Mouse (Mus musculus) A20 (cell line): Measurements from ENCODE around the gene Pla2g4b.
A peak's percentile ranks its signal among the peaks of the same experiment; 100 is the strongest.

Experiments
- DNase-seq: peaks from one replicate; pipeline ENCODE4 v3.0.0-alpha.2; 2011; ENCODE audit warnings: low read depth, low spot score

The Pla2g4b gene

DNA sequence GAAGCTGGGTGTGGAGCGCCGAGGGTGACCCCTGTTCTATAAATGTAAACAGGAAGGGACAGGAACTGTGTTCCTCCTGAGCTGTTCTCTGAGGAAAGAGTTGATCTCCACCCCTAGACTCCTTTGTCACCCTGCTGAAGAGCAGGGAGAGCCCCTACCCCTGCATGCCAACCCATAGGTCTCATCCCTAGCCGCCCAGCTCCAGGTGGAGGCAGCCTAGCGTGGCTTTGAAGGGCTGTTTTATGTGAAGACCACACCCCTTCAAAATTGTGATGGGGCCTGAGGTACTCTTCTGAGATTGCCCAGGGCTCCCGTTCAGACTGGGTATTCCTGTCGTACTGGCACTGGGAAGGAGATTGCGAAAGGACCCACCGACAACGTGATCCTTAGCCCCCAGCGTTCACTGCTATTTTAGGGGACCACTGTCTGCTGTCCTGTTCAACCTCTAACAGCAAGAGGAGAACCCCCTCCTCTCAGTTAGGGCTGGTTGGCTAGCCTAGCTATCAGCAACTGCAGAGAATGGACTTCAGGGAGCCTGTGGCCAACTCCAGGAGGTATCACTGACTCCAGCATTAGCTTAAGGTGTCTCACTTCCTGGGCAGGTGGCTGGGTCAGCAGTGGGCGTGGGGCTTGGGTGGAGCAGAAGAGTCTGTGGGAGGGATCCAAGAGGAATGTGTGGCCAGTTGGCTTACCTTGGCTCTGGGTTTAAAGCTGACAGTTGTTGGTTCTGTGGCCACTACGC lies at the start of gene Pla2g4b:
Gene Pla2g4b, plus strand, starts transcription at position 692 of the 742 bp plus-strand sequence.
- peak; percentile 82 for DNase-seq

- DNase-seq = no peak
Measured at GRCm38 (mm10) chr2:119985871-119986270, 47.3 kb upstream of the Pla2g4b start.

GRCm38 (mm10) chr2:119986369-119986768 lies 46.8 kb upstream of the Pla2g4b start:
- no peak for DNase-seq

DNA sequence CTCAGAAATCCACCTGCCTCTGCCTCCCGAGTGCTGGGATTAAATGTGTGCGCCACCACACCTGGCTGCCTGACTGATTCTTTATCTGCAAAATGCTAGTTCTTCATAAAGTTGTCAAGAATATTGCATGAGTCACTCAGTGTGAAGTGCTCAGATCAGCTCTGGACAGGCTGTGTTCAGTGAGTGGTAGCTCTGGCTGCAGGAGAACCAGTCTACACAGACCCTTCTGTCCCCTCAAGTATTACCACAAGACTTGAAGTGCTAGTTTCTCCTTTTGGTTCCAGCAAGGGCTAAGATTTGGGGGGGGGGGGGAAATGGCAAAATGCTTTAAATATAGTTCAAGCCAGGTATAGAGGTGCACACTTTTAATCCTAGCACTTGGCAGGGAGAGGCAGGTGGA lies 45.8 kb upstream of the Pla2g4b start:
- no peak for DNase-seq

DNA sequence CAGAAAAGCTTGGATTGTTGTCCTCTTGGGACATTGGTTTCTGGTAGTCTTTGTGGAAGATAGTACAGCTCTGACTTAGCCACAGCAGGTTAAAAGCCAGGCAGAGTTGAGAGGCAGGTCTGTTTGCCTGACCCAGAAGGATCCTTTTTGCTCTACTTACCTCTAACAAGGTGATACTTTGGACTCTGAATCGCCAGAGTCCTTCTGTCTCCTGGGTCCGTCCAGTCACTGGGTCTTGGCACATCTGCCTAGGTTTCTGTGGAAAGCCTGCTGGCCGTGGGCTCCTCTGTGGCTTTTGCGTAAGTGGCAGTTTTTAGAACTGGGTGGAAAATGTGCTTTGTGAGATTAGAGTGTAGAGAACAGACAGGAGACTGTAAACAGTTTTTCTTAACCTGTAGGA lies 44.3 kb upstream of the Pla2g4b start:
- no peak for DNase-seq

DNA sequence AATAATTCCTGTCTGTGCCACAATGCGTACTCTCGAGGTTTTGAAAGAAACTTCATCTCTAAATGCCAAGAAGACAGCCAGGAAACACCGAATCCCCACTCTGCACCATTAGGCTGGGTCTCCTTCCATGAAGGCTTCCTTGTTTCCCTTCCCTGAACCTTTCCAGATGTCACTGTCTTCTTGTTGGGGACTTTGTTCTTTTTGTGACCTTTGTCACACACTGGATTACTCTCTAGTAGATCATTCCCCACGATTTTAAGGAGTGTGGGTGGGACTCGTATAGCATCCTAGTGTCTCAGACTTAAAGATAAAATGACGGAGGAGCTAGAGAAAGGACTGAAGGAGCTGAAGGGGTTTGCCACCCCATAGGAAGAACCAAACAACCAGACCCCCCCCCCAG lies 42.3 kb upstream of the Pla2g4b start:
- no peak for DNase-seq

GRCm38 (mm10) chr2:119992349-119992748 lies 40.9 kb upstream of the Pla2g4b start:
- no peak for DNase-seq

DNA sequence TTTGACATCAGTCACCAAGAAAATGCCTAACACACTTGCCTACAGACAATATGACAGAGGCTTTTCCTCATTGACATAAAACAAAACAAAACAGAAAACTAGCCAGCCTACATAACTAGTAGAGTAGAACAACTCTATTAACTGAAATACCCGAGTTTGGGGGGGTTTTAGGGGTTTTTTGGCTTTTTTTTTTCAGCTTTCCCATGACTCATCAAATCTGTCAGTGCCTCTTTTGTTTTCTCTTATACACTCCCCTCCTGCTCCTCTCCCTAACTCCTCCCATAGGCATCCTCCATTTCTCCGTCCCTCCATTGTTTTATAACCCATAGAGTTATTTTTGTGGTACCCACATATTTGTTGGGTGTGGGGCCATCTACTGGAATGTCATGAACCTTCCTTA lies 39.7 kb upstream of the Pla2g4b start:
- DNase-seq = no peak

DNA sequence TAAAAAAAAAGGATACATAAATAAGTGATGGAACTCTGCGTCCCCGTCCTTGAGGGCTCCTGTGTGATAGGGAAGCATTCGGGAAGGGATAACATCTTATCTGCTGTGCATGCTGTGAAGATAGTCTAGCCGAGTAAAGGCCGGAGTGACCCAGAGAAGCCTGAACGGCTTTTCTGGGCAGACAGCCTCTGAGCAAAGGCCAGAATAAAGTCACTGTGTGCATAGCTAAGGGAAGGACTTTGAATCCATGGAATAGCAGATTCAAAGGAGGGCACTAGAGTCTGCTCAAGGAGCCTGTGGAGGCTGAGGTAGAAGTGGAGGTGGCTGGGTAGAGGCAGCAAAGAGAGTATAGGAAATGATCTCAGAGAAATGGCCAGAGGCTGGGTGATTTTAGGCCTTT lies 38.4 kb upstream of the Pla2g4b start:
- DNase-seq = no peak

DNA sequence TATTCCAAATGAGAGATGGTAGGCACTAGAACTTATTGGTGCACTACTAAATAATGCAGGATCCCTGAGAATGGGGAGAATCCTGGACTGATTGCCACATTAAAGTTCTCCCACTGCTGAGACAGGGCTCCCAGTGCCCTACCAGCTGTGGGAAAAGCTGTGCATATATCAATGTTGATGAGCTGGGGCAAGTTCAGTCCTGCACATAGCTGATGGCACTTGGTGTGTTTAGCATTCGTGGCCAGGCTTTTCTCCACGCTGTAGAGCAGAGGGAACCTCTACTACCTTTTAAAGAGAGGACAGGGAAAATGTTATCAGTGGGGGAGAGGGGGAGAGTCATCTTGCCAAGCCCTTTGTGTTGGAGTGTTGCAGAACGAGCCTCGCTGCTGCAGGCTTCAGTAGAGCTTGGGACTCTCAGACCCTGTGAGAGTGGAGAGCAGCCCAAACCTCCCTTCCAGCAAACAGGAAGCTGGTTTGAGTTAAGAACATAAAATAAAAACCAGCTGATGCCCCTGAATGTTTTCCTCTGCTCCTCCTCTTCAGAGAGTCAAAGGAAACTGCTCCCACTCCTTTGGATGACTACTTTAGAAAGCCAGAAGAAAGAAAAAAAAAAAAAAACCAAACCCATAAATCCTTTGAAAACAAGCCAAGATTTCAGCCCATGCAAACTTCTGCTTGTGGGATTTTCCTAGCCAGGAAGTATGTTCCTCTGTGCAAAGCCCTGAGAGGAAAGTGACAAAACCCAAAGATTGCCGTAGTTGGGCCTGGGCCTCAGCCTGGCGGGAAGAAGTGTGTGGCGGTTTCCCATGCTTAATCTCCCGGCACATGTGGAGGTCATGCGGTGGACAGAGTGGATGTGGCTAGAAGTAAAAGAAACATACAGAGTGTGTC lies 37.6 kb upstream of the Pla2g4b start:
- DNase-seq = no peak

DNA sequence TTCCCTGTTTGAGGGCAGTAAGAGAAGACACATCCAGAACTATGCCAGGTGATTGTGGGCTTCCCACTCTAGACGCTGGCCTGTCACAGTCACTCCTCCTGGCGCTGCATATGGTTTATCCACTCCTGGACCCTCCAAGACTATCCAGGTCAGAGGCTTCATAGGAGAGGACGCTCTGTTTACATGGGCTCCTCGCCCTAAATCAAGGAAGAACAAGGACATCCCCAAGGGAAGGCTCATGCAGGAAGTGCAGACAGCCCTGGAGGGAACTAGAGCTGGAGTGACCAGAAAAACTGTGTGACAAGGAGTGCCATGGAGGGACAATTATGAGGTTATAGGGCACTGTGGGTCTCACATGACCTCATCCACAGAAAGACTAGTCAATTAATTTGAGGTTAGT lies 35.9 kb upstream of the Pla2g4b start:
- DNase-seq = no peak

DNA sequence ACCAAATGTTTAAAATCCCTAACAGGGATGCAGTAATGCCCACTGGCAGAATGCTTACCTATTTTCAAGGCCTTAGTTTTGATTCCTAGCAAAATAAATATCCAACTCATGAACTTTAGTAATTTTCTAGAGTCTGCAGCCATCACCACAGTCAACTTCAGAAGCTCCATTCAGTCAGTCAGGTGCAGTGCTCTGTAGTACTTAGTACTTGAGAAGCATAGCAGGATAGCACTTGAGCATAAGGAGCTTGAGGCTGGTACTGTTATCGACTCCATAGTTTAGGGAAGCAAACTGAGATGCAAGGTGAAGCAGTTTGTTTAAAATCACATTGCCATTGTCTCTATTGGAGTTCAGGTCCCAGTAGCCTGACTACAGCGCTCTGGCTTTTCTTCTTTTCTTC lies 33.5 kb upstream of the Pla2g4b start:
- no peak for DNase-seq

- DNase-seq = peak; percentile 61
Measured at GRCm38 (mm10) chr2:120000882-120001584, 32.2 kb upstream of the Pla2g4b start.

DNA sequence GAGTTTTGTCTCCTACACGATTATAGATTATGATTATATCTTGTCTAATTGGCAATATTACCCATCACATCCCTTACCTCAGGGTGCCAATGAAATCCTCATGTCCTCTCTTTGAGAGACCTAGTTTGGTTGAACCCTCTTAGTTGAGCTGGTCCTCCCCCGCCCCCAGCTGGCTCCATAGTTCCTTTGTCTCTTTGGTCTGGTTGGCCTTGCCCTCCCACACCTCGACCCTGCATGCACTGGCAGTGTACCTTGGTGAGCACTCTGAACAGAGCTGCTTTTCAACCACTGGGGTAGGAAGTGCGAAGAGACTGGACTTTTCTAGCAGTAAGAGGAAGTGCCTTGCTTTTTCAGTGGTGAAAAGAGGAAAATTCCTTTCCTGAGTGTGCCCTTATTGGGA lies 31.3 kb upstream of the Pla2g4b start:
- no peak for DNase-seq

DNA sequence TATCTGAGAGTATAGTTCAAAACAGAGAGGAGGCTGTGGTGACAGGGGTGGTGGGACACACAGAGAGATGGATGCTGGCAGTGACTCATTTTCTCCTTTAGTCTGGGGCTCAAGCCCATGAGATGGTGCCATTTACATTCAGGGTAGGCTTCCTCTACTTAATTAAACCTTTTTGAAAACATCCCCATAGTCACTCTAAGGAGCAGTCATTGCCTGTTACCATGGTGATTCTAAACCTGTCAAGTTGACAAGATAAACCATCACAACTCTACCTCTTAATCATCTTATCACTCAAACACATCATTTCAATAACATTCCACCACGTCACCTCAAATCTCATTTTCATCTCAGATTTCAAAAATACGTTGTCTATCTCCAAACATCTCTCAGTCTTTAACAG lies 29.2 kb upstream of the Pla2g4b start:
- DNase-seq = no peak

GRCm38 (mm10) chr2:120006696-120007095 lies 26.5 kb upstream of the Pla2g4b start:
- no peak for DNase-seq

DNA sequence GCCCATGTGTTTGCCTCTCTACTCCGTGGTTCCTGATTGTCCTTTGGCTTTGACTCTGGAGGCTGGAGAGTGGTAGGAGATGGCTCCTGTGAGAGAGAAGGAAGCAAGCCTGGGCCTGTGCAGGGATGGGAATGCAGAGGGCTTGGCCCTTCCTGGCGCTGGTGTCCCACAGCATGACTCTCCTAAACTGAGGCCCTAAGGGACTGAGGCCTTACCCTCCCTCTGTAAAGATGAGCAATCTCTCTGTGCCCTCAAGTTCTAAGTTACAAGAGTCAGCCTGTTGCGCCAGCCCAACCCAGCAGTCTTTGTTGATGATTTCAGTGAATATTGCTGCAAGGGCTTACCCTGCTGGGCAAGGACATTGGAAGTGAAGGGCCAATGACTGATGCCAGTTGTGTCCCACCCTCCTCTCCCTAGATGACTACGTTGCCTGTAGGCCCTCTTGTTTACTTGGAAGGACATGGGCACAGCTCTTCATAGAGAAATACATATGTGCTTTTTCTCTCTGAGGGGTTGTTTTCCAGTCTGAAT lies 25.5 kb upstream of the Pla2g4b start:
- no peak for DNase-seq

DNA sequence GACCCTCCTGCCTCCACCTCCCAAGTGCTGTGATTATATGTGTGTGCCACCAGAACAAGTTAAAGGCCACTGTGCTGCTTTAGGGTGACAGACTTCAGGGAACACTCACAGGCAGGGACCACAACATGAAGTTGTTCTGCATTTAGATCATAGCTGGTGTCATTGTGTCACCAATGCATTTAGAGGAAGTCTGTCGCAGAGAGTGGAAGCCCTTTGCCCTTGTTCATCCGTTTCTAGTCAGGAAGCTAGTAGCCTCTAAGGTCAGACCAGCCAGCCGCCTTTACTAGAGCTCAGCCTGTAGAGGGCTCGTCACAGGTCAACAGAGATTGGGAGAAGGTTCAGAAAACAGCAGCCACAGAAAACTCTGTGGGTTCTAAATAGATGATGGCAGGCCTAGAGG lies 24.5 kb upstream of the Pla2g4b start:
- DNase-seq = no peak

- peak; percentile 62 for DNase-seq
Measured at GRCm38 (mm10) chr2:120011462-120012200, 21.6 kb upstream of the Pla2g4b start.

DNA sequence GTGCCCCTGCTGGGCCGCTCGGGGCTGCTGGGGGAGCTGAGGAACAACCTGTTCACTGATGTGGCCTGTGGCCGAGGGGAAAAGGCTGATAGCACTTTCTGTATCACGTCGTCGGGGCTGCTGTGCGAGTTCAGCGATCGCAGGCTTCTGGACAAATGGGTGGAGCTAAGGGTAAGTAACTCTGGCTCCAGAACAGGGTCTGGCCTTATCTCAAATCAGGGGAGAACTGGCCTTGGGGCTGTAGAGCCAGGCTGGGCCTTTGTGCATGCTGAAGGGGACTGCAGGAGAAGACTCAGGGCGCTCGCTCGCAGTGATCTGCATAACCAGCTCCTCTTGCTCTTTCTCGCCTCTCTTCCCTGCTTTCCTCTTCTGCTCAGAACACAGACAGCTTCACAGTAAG lies 20.3 kb upstream of the Pla2g4b start:
- no peak for DNase-seq

GRCm38 (mm10) chr2:120013831-120014486 lies 19.3 kb upstream of the Pla2g4b start:
- DNase-seq = no peak
